Comparison of ENCODE assay signal across 9 mouse cellular contexts in the genomic region with DNA sequence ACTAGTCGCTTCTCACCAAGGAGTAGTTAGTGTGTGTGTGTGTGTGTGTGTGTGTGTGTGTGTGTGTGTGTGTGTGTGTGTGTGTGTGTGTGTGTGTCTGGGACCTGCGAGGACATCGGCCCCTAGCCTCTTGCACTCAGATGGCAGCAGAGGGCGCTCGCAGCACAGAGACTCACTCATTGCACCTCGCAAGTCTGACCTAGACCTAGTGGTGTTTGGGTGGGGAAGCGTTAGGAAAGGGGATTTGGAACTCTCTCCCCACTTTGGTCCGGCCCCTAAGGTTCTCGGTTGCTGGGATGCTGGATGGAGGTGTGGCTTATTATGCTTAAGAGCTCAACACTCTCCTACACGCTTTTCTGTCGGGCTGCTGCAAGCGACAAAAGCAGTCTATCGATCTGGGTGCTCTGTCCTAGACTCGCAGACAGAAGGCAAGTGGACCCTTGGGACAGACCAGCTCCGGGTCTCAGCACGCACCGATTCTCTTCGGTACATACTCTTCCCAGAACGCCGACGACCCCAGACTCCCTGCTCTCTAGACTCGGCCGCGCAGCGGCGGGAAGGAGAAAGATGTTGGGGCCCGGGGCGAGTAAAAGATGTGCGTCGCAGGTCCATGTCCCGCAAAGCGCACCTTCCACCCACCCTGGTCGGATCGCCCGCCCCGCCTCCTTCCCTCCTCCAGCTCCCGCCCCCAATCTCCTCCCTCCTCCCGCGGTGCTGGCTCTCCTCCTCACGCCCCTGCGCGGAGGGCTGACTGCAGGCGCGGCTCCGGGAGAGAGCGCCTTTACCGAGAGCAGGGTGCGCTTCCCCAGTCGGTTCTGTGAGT. TPM values are rescaled to one million over a fixed set of nuclear protein-coding genes. Genes with fewer than 3 reads are reported as not detected.
A peak's percentile ranks its signal among the peaks of the same experiment; 100 is the strongest.
DNase-seq lines count a peak whose midpoint lies in the region; ATAC-seq and TF ChIP-seq lines count a peak whose summit lies in the region.
"Had no signal": no experiment of that assay in that cellular context is flagged by ENCODE, and none has a peak within 500 bp of the region (broad histone marks: within the 10 kb centered on the region; RNA-seq: fewer than 3 reads in every experiment).

A gene (plus strand): TSS at position 750 of the 823 bp plus-strand sequence.

- peak; percentile 35 for TF ChIP-seq CTCF in E14TG2a.4 (conservative IDR thresholded peaks at IDR 0.05; ENCODE audit: low read length)
- peak; percentile 91 for TF ChIP-seq CTCF in stomach, postnatal 0 days (IDR thresholded peaks at IDR 0.05; ENCODE audit: low read depth)

- peaks cover 19% of the 10 kb centered on the region for H3K4me1 ChIP-seq in E14TG2a.4 (replicated peaks; ENCODE audit: low read depth, low read length)
- H3K4me1 ChIP-seq in forebrain, embryonic 13.5 days: peaks cover 16% of the 10 kb centered on the region
- H3K4me1 ChIP-seq in liver, embryonic 15.5 days (replicated peaks): peaks cover 51% of the 10 kb centered on the region
- H3K4me1 ChIP-seq in neural tube, embryonic 12.5 days: peaks cover 14% of the 10 kb centered on the region
- no peaks in the 10 kb centered on the region for H3K4me1 ChIP-seq in stomach, postnatal 0 days (replicated peaks; ENCODE audit: control insufficient read depth, insufficient read depth)

- peak; percentile 83 for DNase-seq in c-Kit-positive CD71-positive TER-119-positive erythroid progenitor cells, embryonic 14.5 days (ENCODE audit: low spot score)
- peak; percentile 87 to 93 for DNase-seq in heart, postnatal 10 days
- DNase-seq in kidney, postnatal 4 days: peak; percentile 96
- DNase-seq in stomach, postnatal 0 days (ENCODE audit: low spot score): peak; percentile 89

- H3K27ac ChIP-seq in forebrain, embryonic 13.5 days: no peak within 1 kb of the TSS
- H3K27ac ChIP-seq in liver, embryonic 15.5 days (replicated peaks): peak within 1 kb of the TSS; percentile 72
- H3K27ac ChIP-seq in neural tube, embryonic 12.5 days: no peak within 1 kb of the TSS
- no peak within 1 kb of the TSS for H3K27ac ChIP-seq in stomach, postnatal 0 days (replicated peaks)
- H3K27ac ChIP-seq: macrophage had no signal

- ATAC-seq in forebrain, embryonic 13.5 days: peak; percentile 80
- peak; percentile 94 for ATAC-seq in liver, embryonic 15.5 days (ENCODE audit: insufficient read depth)
- peak; percentile 69 for ATAC-seq in neural tube, embryonic 12.5 days (ENCODE audit: low FRiP score, low read depth)
- peak; percentile 78 for ATAC-seq in stomach, postnatal 0 days (ENCODE audit: low FRiP score, low TSS enrichment)

- H3K9ac ChIP-seq in forebrain, embryonic 13.5 days: peak within 1 kb of the TSS; percentile 40
- peak within 1 kb of the TSS; percentile 78 for H3K9ac ChIP-seq in liver, embryonic 15.5 days
- peak within 1 kb of the TSS; percentile 13; the same call in 1 of the 2 replicates for H3K9ac ChIP-seq in neural tube, embryonic 12.5 days
- H3K9ac ChIP-seq in stomach, postnatal 0 days (ENCODE audit: low read length): peak within 1 kb of the TSS; percentile 45; the same call in 1 of the 2 replicates

- H3K36me3 ChIP-seq in E14TG2a.4 (ENCODE audit: insufficient read depth, low read length): no peaks in the 10 kb centered on the region
- H3K36me3 ChIP-seq in forebrain, embryonic 13.5 days (ENCODE audit: poor library complexity, severe bottlenecking): no peaks in the 10 kb centered on the region
- peaks cover 2% of the 10 kb centered on the region; the same call in 1 of the 2 replicates for H3K36me3 ChIP-seq in liver, embryonic 15.5 days (replicated peaks)
- H3K36me3 ChIP-seq in neural tube, embryonic 12.5 days: no peaks in the 10 kb centered on the region
- H3K36me3 ChIP-seq in stomach, postnatal 0 days (ENCODE audit: control insufficient read depth, insufficient read depth, low read length): no peaks in the 10 kb centered on the region

- peak within 1 kb of the TSS; percentile 86 for H3K4me3 ChIP-seq in E14TG2a.4 (replicated peaks; ENCODE audit: low read length)
- H3K4me3 ChIP-seq in forebrain, embryonic 13.5 days: peak within 1 kb of the TSS; percentile 44
- H3K4me3 ChIP-seq in liver, embryonic 15.5 days (replicated peaks): peak within 1 kb of the TSS; percentile 78
- H3K4me3 ChIP-seq in neural tube, embryonic 12.5 days: peak within 1 kb of the TSS; percentile 36
- H3K4me3 ChIP-seq in stomach, postnatal 0 days (ENCODE audit: low read depth, low read length): peak within 1 kb of the TSS; percentile 44

- peak within 1 kb of the TSS; percentile 74 for H3K4me2 ChIP-seq in forebrain, embryonic 13.5 days
- peak within 1 kb of the TSS; percentile 96 for H3K4me2 ChIP-seq in liver, embryonic 15.5 days
- H3K4me2 ChIP-seq in neural tube, embryonic 12.5 days (replicated peaks): peak within 1 kb of the TSS; percentile 74
- peak within 1 kb of the TSS; percentile 78 for H3K4me2 ChIP-seq in stomach, postnatal 0 days (replicated peaks; ENCODE audit: low read depth)

- TF ChIP-seq EP300 in stomach, postnatal 0 days (optimal IDR thresholded peaks at IDR 0.05): no peak

- peaks cover 94% of the 10 kb centered on the region for H3K27me3 ChIP-seq in E14TG2a.4 (ENCODE audit: insufficient read depth, low read length)
- H3K27me3 ChIP-seq in forebrain, embryonic 13.5 days: peaks cover 74% of the 10 kb centered on the region
- peaks cover 94% of the 10 kb centered on the region for H3K27me3 ChIP-seq in liver, embryonic 15.5 days
- peaks cover 76% of the 10 kb centered on the region for H3K27me3 ChIP-seq in neural tube, embryonic 12.5 days (replicated peaks)
- H3K27me3 ChIP-seq in stomach, postnatal 0 days (ENCODE audit: control insufficient read depth, insufficient read depth, low read length): peaks cover 14% of the 10 kb centered on the region; the same call in 1 of the 2 replicates

- intact Hi-C loops in heart, postnatal 10 days (cut with DNase I): loop anchor here (1.0 to 5.0 kb wide), 4 partner anchors 68 to 195 kb away; no protein-coding TSS in a partner anchor

- H3K9me3 ChIP-seq in E14TG2a.4 (ENCODE audit: low read length): no peaks in the 10 kb centered on the region
- no peaks in the 10 kb centered on the region for H3K9me3 ChIP-seq in forebrain, embryonic 13.5 days (replicated peaks)
- H3K9me3 ChIP-seq in liver, embryonic 15.5 days (replicated peaks): no peaks in the 10 kb centered on the region
- no peaks in the 10 kb centered on the region for H3K9me3 ChIP-seq in neural tube, embryonic 12.5 days
- no peaks in the 10 kb centered on the region for H3K9me3 ChIP-seq in stomach, postnatal 0 days (ENCODE audit: control insufficient read depth, low read length)

- under 1% methylated on average over 42 of the region's 49 CpGs for whole genome bisulfite sequencing in forebrain, embryonic 13.5 days
- under 1% methylated on average over 45 of the region's 49 CpGs for WGBS in liver, embryonic 15.5 days (ENCODE audit: insufficient replicate concordance)
- WGBS in neural tube, embryonic 12.5 days: under 1% methylated on average over 49 of the region's 49 CpGs
- WGBS in stomach, postnatal 0 days: under 1% methylated on average over 43 of the region's 49 CpGs

RNA-seq across cellular contexts. Expression of the gene that starts here (rescaled TPM):
- polyA plus RNA-seq in forebrain, embryonic 13.5 days (2015; fragmentation: Nextera tagmentation; extraction: Ambion mirVana): 0.18 and 0.42 TPM in 2 replicates
- 1 to 10 TPM in 1 of 2 experiments, under 1 TPM in 1; 0.84 to 1.1 TPM for total RNA-seq in heart, postnatal 10 days (2021)
- polyA plus RNA-seq in liver, embryonic 15.5 days (2015; fragmentation: Nextera tagmentation; extraction: Ambion mirVana): 21.7 and 24.0 TPM in 2 replicates
- polyA plus RNA-seq in neural tube, embryonic 12.5 days (2016; fragmentation: Nextera tagmentation; extraction: Ambion mirVana): 1.3 TPM in 2 replicates
- polyA plus RNA-seq in stomach, postnatal 0 days (2015; fragmentation: Nextera tagmentation; extraction: Ambion mirVana): 0.36 and 0.57 TPM in 2 replicates
- polyA plus RNA-seq: macrophage had no signal

Comparison
In these comparisons a context has a peak if more than half of its experiments do, and no peak if none do; other contexts are left out.
1. Peak in ATAC-seq, H3K4me3 ChIP-seq, H3K9ac ChIP-seq and H3K4me2 ChIP-seq in forebrain, embryonic 13.5 days; RNA of the gene not detected or under 1 TPM.
2. Peak in DNase-seq, ATAC-seq, H3K4me3 ChIP-seq, H3K9ac ChIP-seq and H3K4me2 ChIP-seq in stomach, postnatal 0 days; RNA of the gene not detected or under 1 TPM.
3. H3K4me3 ChIP-seq: peak in every context shown above with its lines; median percentile 86 in E14TG2a.4; 78 in liver, embryonic 15.5 days; 44 in forebrain, embryonic 13.5 days; 44 in stomach, postnatal 0 days; 36 in neural tube, embryonic 12.5 days.
4. H3K9ac ChIP-seq: peak in every context shown above with its lines; median percentile 78 in liver, embryonic 15.5 days; 45 in stomach, postnatal 0 days; 40 in forebrain, embryonic 13.5 days; 13 in neural tube, embryonic 12.5 days.